Mouse (Mus musculus) layer of hippocampus, adult 9-11 months (tissue): ENCODE measurements around the gene Utp14b.

Source experiments
- DNase-seq: peaks from one replicate; pipeline ENCODE4 v3.0.0; 2022

The Utp14b gene

GRCm38 (mm10) chr1:78657671-78658440 is at the start of gene Utp14b, which contains the start of gene Acsl3:
TSS of gene Utp14b (plus strand) at chr1:78658038.
TSS of gene Acsl3 (plus strand) at chr1:78657825.
- peak; percentile 97 for DNase-seq

GRCm38 (mm10) chr1:78609134-78609907 is 48.5 kb upstream of the Utp14b start:
- no peak for DNase-seq

- DNase-seq: no peak
Observed at GRCm38 (mm10) chr1:78611039-78611438, 46.8 kb upstream of the Utp14b start.

GRCm38 (mm10) chr1:78612959-78613358 is 44.9 kb upstream of the Utp14b start:
- no peak for DNase-seq

GRCm38 (mm10) chr1:78624352-78624751 is 33.5 kb upstream of the Utp14b start:
- no peak for DNase-seq

GRCm38 (mm10) chr1:78634486-78634885 is 23.4 kb upstream of the Utp14b start:
- DNase-seq: no peak

- DNase-seq: no peak
Observed at GRCm38 (mm10) chr1:78640871-78641270, 17.0 kb upstream of the Utp14b start.

- no peak for DNase-seq
Observed at GRCm38 (mm10) chr1:78641791-78642190, 16.0 kb upstream of the Utp14b start.

- DNase-seq: no peak
Observed at GRCm38 (mm10) chr1:78642197-78642596, 15.6 kb upstream of the Utp14b start.

- no peak for DNase-seq
Observed at GRCm38 (mm10) chr1:78647317-78647885, 10.4 kb upstream of the Utp14b start.

GRCm38 (mm10) chr1:78649269-78650061 is 8.4 kb upstream of the Utp14b start:
- DNase-seq: no peak

- DNase-seq: no peak
Observed at GRCm38 (mm10) chr1:78656472-78656871, 1.4 kb upstream of the Utp14b start.

- no peak for DNase-seq
Observed at GRCm38 (mm10) chr1:78657021-78657629, 713 bp upstream of the Utp14b start.

GRCm38 (mm10) chr1:78658441-78659269 is 817 bp downstream of the Utp14b start:
- no peak for DNase-seq

GRCm38 (mm10) chr1:78659270-78659823 is 1.5 kb downstream of the Utp14b start:
- DNase-seq: no peak

GRCm38 (mm10) chr1:78664326-78664725 is 6.5 kb downstream of the Utp14b start:
- DNase-seq: no peak

GRCm38 (mm10) chr1:78665954-78666499 is 8.2 kb downstream of the Utp14b start:
- no peak for DNase-seq

- DNase-seq: no peak
Observed at GRCm38 (mm10) chr1:78666585-78666984, 8.7 kb downstream of the Utp14b start.

GRCm38 (mm10) chr1:78682291-78682690 is 24.5 kb downstream of the Utp14b start:
- DNase-seq: no peak

- no peak for DNase-seq
Observed at GRCm38 (mm10) chr1:78684128-78684527, 26.3 kb downstream of the Utp14b start.

- DNase-seq: no peak
Observed at GRCm38 (mm10) chr1:78686872-78687271, 29.0 kb downstream of the Utp14b start.
